Mouse (Mus musculus) gastrocnemius, postnatal 36 days (tissue): ENCODE results near the gene Tspan12. TPM values are rescaled to one million over a fixed set of nuclear protein-coding genes. Genes with fewer than 3 reads are reported as not detected.
"Not testable (repeated sequence)": the region's sequence is repeated elsewhere in the genome, so short reads cannot be mapped to it uniquely, and the experiment has no call there.

Experiments used
- DNase-seq, 2 experiments: peaks; one replicate each; pipeline ENCODE4 v3.0.0; 2022
- intact Hi-C: fragments of 180-260 bp; cut with DNase I; formaldehyde crosslinking; loops from one replicate; pipeline ENCODE4 v1.15.1; 2025
- total RNA-seq, 2 experiments: library from RNA; stranded (reverse); gene quantifications; 2 replicates each; pipeline ENCODE4 v1.2.3; 2021

Gene Tspan12
- total RNA-seq, 2 experiments from 2014 or later: 12.5 to 13.4 TPM

DNA sequence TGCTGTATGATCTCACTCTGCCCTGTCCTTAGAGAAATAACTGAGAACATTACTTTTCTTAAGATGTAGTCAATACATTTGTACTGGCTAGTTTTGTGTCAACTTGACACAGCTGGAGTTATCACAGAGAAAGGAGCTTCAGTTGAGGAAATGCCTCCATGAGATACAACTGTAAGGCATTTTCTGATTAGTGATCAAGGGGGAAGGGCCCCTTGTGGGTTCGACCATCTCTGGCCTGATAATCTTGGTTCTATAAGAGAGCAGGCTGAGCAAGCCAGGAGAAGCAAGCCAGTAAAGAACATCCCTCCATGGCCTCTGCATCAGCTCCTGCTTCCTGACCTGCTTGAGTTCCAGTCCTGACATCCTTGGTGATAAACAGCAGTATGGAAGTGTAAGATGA, 62.7 kb downstream of the Tspan12 start:
- intact Hi-C loops, DNase-seq: not testable (repeated sequence)

DNA sequence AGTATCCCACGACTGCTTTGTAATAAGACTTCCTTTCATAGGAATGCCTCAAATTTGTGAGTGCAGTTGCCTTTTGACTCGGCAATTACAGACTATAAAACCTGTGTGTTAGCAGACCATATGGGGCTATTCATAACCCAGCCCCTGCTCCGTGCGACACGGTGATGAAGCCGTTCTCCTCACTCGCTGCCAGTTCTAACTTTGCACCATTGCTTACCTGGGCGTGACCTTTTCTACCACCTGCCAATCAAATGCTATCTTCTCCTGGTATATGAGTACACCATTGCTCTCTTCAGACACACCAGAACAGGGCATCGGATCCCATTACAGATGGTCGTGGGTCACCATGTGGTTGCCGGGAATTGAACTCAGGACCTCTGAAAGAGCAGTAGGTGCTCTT, 64.6 kb downstream of the Tspan12 start:
- DNase-seq: no peak
- intact Hi-C loops: no loop called here

DNA sequence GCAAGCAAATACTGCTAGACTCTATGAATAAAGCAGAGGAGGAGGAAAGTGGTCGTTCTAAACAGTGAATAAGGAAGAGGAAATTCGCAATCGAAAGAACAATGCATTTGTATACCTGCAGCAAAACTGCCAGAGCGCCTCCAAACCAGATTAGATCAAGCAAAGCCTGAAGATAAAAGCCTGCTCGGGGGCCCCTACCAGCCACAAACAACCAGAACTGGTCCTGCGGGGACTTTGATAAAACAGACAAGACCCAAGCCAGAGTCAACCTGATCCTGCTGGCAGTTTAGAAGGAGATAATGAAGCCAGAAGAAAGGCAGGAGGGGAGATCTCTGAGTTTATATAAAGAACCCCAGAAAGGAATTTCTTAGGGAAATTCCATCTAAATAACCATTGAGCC, 65.0 kb downstream of the Tspan12 start:
- intact Hi-C loops: no loop called here
- no peak for DNase-seq

DNA sequence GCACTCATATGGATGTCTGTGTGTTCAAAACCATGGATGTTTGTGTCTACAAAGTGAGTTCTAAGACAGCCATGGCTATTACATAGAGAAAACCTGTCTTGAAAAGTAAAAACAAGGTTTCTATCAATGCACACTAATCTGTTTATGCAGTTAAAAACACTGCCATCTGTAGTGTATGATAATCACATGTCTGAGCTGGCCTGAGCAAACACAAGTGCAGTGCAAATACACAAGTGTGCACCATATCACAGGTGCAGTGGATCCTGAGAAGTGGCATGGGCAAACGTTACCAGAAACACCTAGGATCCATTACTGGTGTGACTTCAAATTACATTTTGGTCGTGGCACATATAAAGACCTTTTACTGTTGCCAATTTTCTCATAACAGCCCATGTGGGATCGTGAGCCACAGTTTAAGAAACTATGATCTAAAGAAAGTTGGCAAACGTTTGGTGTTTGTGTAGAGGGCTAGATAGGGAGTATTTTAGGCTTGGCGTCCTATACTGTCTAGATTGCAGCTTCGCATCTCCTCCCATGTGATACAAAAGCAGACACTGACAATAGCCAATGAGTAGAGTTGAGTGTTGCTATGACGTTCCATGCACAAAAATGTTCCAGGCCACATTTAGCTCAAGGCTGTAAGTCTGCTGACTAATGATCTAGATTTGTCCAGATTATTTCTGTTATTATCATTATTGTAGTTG, 78.0 kb downstream of the Tspan12 start:
- intact Hi-C loops: no loop called here

DNA sequence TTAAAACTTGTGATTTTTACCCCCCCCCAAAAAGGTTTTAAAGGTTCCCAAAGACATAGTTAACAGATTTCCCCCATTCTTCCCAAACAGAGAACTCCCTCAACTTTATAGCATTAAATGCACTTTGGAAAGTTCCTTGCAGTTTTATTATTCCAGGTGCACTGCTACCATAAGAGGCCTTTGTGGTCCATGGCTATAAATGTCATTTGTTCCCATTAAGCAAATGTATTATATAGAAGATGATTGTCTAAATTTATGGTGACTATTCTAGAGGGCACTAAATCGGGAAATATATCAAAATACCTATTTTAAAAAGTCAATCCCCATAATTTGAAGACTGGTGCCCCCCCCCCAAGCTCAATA, 82.9 kb downstream of the Tspan12 start:
- intact Hi-C loops: no loop called here
- no peak for DNase-seq

More for the DNA sequence above, 78.0 kb downstream of the Tspan12 start:
- no peak for DNase-seq

DNA sequence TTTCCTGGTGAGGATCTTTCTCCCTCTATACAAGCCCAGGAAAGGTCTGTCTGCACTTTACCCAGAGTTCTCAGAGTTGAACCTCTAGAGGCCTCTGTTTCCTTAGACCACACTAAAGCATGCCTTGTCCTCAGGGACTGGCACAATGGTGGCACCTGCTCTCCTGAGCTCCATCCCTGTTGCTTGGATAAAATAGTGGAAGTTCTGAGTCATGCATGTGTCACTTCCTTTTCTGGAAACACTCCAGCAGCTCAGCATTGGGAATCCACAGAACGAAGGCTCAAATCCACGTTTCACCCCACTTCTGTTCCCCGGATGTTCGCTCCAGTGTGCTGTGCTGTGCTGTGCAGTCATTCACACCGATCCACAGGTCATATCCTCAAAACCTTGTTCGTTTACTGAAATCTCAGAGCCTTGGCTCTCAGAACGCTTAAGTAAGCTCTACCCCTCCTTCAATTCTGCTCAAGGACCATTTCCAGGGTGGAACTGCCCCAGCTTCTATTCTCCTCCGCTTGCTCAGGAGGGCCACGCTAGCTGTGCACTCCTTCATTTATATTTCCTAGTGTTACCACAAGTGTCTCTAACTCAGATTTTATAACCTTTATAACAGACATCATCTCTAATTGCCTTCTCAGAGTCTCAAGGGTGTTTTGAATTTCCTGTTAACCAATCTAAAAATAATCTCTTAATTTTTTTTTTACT, 83.4 kb downstream of the Tspan12 start:
- no peak for DNase-seq

DNA sequence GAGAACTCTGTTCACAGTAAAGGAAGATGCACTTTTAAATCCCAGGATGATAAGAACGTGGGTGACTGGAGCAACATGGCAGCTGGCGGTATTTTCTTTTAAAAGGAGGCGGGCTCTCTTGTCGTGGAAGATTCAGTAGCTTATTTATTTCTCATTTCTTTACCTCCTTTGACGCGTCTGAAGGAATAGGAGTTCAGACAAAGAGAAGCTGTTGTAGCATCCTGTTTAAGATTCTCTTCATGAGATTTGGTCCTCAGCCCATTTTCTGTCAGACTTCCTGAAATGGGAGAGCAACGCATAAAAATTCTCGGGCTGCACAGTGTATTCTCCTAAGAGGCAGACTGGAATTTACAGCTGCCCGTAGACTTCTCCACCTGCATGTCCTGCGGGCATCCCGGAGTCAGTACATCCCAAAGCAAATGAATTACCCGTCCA, 84.5 kb downstream of the Tspan12 start:
- intact Hi-C loops: no loop called here

More for the DNA sequence above, 83.4 kb downstream of the Tspan12 start:
- intact Hi-C loops: no loop called here

DNA sequence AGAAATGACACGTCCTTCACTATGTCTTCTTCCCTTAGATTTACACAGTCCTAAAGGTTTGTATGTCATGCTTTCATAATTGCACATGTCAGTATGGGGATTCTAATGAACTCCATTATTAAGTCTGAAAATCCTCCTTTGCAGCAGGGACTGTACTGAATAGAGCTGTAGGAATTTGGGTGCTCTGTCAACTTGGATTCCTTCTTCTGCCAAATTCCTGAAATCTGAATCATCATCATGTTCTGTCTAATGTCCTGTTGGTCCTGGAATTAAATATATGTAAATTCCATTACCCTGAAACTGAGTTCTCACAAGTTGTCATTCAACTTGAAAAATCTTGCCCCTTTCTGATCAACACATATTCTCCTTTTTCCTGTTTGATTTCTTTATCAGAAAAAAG, 104.8 kb downstream of the Tspan12 start:
- intact Hi-C loops: no loop called here

More for the DNA sequence above, 84.5 kb downstream of the Tspan12 start:
- DNase-seq: no peak

DNA sequence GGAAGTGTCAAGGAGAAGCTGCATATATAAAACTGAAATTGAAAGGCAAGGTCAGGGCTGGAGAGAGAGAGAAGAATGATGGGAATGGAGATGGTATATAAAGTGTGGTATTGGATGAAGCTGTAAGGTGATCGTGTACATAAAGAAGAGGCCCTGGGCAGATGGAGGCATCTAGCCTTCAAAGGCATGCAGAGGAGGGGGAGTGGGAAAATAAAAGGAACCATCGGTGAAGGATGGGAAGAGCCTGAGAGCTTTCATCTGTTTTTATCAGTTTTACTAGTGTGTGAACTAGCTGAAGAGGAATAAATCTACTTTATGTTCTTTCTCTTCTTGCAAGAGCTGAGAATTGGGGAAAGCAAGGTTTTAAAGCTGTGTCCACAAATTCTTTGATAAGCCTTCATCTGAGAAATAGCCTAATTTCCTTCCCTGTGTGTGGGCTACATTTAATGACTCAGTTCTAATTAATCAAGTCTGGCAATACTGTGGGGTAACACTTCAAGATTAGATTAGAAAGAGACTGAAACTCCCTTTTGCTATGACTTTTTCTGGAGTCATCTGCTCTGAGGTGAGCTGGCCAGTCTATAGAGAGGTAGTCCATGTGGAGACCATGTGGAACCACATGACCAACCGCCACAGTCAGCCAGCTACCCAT, 107.6 kb downstream of the Tspan12 start:
- DNase-seq: no peak
- intact Hi-C loops: no loop called here

More for the DNA sequence above, 104.8 kb downstream of the Tspan12 start:
- no peak for DNase-seq

DNA sequence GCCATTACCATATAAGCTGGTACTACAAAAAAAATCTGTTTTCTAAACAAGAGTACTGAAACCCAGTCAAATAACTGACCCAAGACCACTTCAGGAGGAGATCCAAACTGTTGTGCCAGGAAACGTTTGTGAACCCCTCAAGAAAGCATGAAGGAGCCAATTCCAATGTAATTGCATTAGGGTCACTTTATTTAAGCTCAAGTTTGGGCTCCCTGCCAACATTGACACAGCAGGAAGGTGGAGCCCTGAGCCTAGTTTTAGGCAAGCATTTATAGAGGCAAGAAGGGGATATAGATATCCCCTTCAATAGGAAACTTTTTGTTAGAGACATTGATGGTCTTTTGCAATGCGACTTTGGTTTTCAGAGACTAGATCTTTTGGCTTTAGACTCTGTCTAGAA, 111.7 kb downstream of the Tspan12 start:
- no peak for DNase-seq
- intact Hi-C loops: no loop called here

DNA sequence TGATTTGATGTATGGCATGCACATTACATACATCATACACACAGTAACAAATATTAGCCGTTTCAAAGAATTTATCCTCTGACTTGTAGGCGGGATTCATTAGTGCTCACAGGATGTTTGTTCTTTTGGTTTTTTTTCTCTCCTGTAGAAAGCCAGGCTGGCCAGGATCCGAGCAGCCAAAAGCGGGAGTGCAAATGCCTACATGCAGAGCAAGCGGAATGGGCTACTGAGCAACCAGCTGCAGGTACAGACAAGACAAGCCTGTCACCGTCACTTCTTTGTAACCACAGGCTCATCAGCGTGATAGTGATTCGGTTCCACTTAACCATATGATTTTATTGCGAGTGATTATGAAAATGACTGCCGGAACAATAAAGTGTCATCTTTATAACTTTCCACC, 130.1 kb downstream of the Tspan12 start:
- intact Hi-C loops: no loop called here

More for the DNA sequence above, 130.1 kb downstream of the Tspan12 start:
- DNase-seq: no peak

Other genes with a start within 250 kb of the Tspan12 start
- gene Ing3, start 97.1 kb upstream of the Tspan12 start, total RNA-seq: 1 to 10 TPM; 7.5 to 8.8 TPM
- 10 to 100 TPM; 19.0 to 22.7 TPM for gene Cped1, start 133.4 kb upstream of the Tspan12 start, total RNA-seq